Mouse (Mus musculus) heart, postnatal 0 days (tissue): ENCODE results near the gene Akap12. TPM values are rescaled to one million over a fixed set of nuclear protein-coding genes. Genes with fewer than 3 reads are reported as not detected.
A peak's percentile ranks its signal among the peaks of the same experiment; 100 is the strongest.

Experiments used
- ATAC-seq: fragments of 200-750 bp; cut with Nextera tagmentation; 2 replicates; pipeline ENCODE4 v1.8.0; 2017; ENCODE audit warnings: low read depth, moderate number of reproducible peaks, moderate library complexity; ENCODE audit not compliant: insufficient read depth
- DNase-seq: peaks from one replicate; pipeline ENCODE4 v3.0.0-alpha.2; 2016; ENCODE audit warnings: low spot score
- H3K27ac ChIP-seq: fragments of 300-500 bp; sonication (generic); 2 replicates; pipeline ENCODE4 v1.5.1; 2014; ENCODE audit warnings: low read depth, mild to moderate bottlenecking
- H3K27me3 ChIP-seq: fragments of 300-500 bp; sonication (generic); 2 replicates; pipeline ENCODE4 v1.6.1; 2014; ENCODE audit warnings: low read length, mixed read lengths; ENCODE audit not compliant: control insufficient read depth, insufficient read depth
- H3K36me3 ChIP-seq: fragments of 300-500 bp; sonication (generic); replicated peaks from 2 replicates; pipeline ENCODE4 v1.6.1; 2014; ENCODE audit warnings: low read length, mixed read lengths; ENCODE audit not compliant: control insufficient read depth, insufficient read depth
- H3K4me1 ChIP-seq: fragments of 300-500 bp; sonication (generic); 2 replicates; pipeline ENCODE4 v1.6.1; 2014; ENCODE audit warnings: antibody characterized with exemption; ENCODE audit not compliant: control insufficient read depth, insufficient read depth
- H3K4me2 ChIP-seq: fragments of 300-500 bp; sonication (generic); 2 replicates; pipeline ENCODE4 v1.6.1; 2014; ENCODE audit warnings: low read depth, mild to moderate bottlenecking, low read length, moderate library complexity
- H3K4me3 ChIP-seq: fragments of 300-500 bp; sonication (generic); 2 replicates; pipeline ENCODE4 v1.5.1; 2014; ENCODE audit warnings: low read depth, low read length
- H3K9ac ChIP-seq: fragments of 300-500 bp; sonication (generic); replicated peaks from 2 replicates; pipeline ENCODE4 v1.6.1; 2014; ENCODE audit warnings: low read depth, low read length, mixed read lengths
- H3K9me3 ChIP-seq: fragments of 300-500 bp; sonication (generic); replicated peaks from 2 replicates; pipeline ENCODE4 v1.6.1; 2016; ENCODE audit warnings: low read length; ENCODE audit not compliant: control insufficient read depth
- CTCF ChIP-seq: IDR thresholded peaks from 2 replicates; pipeline ENCODE4 v1.5.1; 2016; ENCODE audit warnings: antibody characterized with exemption, control low read depth, low read depth
- EP300 ChIP-seq: IDR thresholded peaks from 2 replicates; pipeline ENCODE4 v1.6.1; 2016; ENCODE audit warnings: antibody characterized with exemption, low read depth
- WGBS: fragments of 180-500 bp; shearing (Covaris S2); extraction: QIAGEN DNeasy Blood & Tissue Kit; methylation state at CpG from one replicate; pipeline ENCODE4 v1.1.7; 2014; 5-methylcytosine and 5-hydroxymethylcytosine counted together
- polyA plus RNA-seq: library from polyadenylated mRNA; unstranded; fragments of >200 nt; fragmentation: Nextera tagmentation; extraction: Ambion mirVana; gene quantifications from 2 replicates; pipeline ENCODE4 v1.2.1, GENCODE M21; 2015
- total RNA-seq: library from RNA; depleted of rRNA; stranded (reverse); fragments of >200 nt; gene quantifications from 2 replicates; pipeline ENCODE4 v1.2.3, GENCODE M21; 2014; ENCODE audit warnings: low replicate concordance

The Akap12 gene
- total and polyA plus RNA-seq, 2 experiments from 2014 or later, result 19.9 to 26.1 TPM

- DNase-seq, result no peak
These were observed 1.3 kb downstream of the Akap12 start for GRCm38 (mm10) chr10:4267481-4267880.

GRCm38 (mm10) chr10:4268140-4268539, 2.0 kb downstream of the Akap12 start:
- 0 out of 2 replicates have a peak, but pooled peaks cover 8% of the 10 kb centered on the region for H3K27me3 ChIP-seq
- H3K9ac ChIP-seq, result no peak overlapping the region
- TF ChIP-seq EP300, result no peak
- TF ChIP-seq CTCF, result no peak
- WGBS, result 96% methylated on average over 7 of the region's 7 CpGs
- DNase-seq (no peak), ATAC-seq (no peak)
- no peaks in the 10 kb centered on the region for H3K9me3 ChIP-seq
- H3K4me3 ChIP-seq, result no peak overlapping the region
- H3K36me3 ChIP-seq, result no peaks in the 10 kb centered on the region
- H3K27ac ChIP-seq, result no peak overlapping the region
- peaks cover 9% of the 10 kb centered on the region; the same call in 1 of the 2 replicates for H3K4me1 ChIP-seq
- peak overlapping the region; percentile 69 for H3K4me2 ChIP-seq

More at GRCm38 (mm10) chr10:4267481-4267880, 1.3 kb downstream of the Akap12 start:
- H3K9ac ChIP-seq, result no peak overlapping the region
- H3K4me1 ChIP-seq, result peaks cover 9% of the 10 kb centered on the region; the same call in 1 of the 2 replicates
- ATAC-seq, result no peak
- no peaks in the 10 kb centered on the region for H3K36me3 ChIP-seq
- H3K4me3 ChIP-seq, result peak overlapping the region; percentile 59
- peak overlapping the region; percentile 69 for H3K4me2 ChIP-seq
- TF ChIP-seq CTCF, result no peak
- no peak for TF ChIP-seq EP300
- no peaks in the 10 kb centered on the region for H3K9me3 ChIP-seq
- H3K27me3 ChIP-seq, result 0 out of 2 replicates have a peak, but pooled peaks cover 8% of the 10 kb centered on the region
- H3K27ac ChIP-seq, result no peak overlapping the region
- WGBS, result 71% methylated on average over 7 of the region's 7 CpGs

GRCm38 (mm10) chr10:4275572-4275971, 9.4 kb downstream of the Akap12 start:
- Histone ChIP-seq H3K4me3 (no peak overlapping the region), H3K36me3 (no peaks in the 10 kb centered on the region), H3K4me2 (no peak overlapping the region), H3K9ac (no peak overlapping the region), H3K4me1 (peaks cover 8% of the 10 kb centered on the region), H3K9me3 (no peaks in the 10 kb centered on the region), H3K27me3 (no peaks in the 10 kb centered on the region), H3K27ac (no peak overlapping the region)
- 83% methylated on average over 10 of the region's 10 CpGs for WGBS
- DNase-seq (no peak), ATAC-seq (no peak)
- TF ChIP-seq CTCF (no peak), EP300 (no peak)

GRCm38 (mm10) chr10:4276081-4276480, 9.9 kb downstream of the Akap12 start:
- H3K4me2 ChIP-seq, result no peak overlapping the region
- peaks cover 8% of the 10 kb centered on the region for H3K4me1 ChIP-seq
- 91% methylated on average over 13 of the region's 13 CpGs for whole genome bisulfite sequencing
- DNase-seq, result no peak
- ATAC-seq, result no peak
- no peak overlapping the region for H3K27ac ChIP-seq
- no peaks in the 10 kb centered on the region for H3K27me3 ChIP-seq
- H3K9me3 ChIP-seq, result no peaks in the 10 kb centered on the region
- H3K4me3 ChIP-seq, result no peak overlapping the region
- no peak overlapping the region for H3K9ac ChIP-seq
- no peaks in the 10 kb centered on the region for H3K36me3 ChIP-seq
- TF ChIP-seq CTCF (no peak), EP300 (no peak)

GRCm38 (mm10) chr10:4278041-4278440, 11.9 kb downstream of the Akap12 start:
- H3K9ac ChIP-seq, result no peak overlapping the region
- TF ChIP-seq CTCF (no peak), EP300 (no peak)
- H3K36me3 ChIP-seq, result no peaks in the 10 kb centered on the region
- no peak overlapping the region for H3K4me2 ChIP-seq
- DNase-seq (peak; percentile 43), ATAC-seq (no peak)
- H3K4me3 ChIP-seq, result no peak overlapping the region
- H3K27me3 ChIP-seq, result no peaks in the 10 kb centered on the region
- peaks cover 8% of the 10 kb centered on the region for H3K4me1 ChIP-seq
- no peaks in the 10 kb centered on the region for H3K9me3 ChIP-seq
- H3K27ac ChIP-seq, result no peak overlapping the region
- WGBS, result 20% methylated on average over 6 of the region's 6 CpGs

GRCm38 (mm10) chr10:4282395-4282794, 16.2 kb downstream of the Akap12 start:
- Histone ChIP-seq H3K4me2 (no peak overlapping the region), H3K9me3 (no peaks in the 10 kb centered on the region), H3K27ac (no peak overlapping the region), H3K27me3 (no peaks in the 10 kb centered on the region), H3K4me3 (no peak overlapping the region), H3K9ac (no peak overlapping the region), H3K36me3 (no peaks in the 10 kb centered on the region), H3K4me1 (peaks cover 8% of the 10 kb centered on the region)
- DNase-seq (no peak), ATAC-seq (no peak)
- TF ChIP-seq CTCF, result no peak
- WGBS, result 46% methylated on average over 4 of the region's 4 CpGs
